Mouse (Mus musculus) telencephalon, adult 2 months (tissue): ENCODE measurements at regions not wholly inside any gene's neighbourhood (a gene's known extent, or its start where the extent isn't known, plus 50 kb on each side); places are given as distances from the start of the nearest gene placed in this dataset.

ENCODE experiments used
- DNase-seq: peaks from one replicate; pipeline ENCODE4 v3.0.0-alpha.2; 2011; ENCODE audit warnings: low read depth, low spot score

DNA sequence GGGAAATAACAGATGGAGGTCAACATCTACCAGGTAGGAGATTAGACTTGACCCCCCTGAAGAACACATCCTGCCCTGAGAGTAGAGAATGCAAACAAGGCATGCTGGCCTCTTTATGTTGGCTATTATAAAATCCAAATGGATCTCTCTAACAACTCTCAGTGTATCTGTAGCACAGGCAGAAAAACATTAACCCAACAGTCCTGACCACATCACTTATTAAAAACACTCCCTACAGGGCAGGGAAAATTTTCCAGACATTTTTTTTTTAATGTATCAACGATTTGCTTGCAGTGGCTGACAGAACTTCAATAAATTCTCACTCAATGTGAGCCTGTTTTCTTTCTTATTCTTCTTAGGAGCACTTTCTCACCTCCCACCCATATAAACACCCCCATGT lies 511.4 kb downstream of the Cdk5rap2 start:
- DNase-seq = no peak

DNA sequence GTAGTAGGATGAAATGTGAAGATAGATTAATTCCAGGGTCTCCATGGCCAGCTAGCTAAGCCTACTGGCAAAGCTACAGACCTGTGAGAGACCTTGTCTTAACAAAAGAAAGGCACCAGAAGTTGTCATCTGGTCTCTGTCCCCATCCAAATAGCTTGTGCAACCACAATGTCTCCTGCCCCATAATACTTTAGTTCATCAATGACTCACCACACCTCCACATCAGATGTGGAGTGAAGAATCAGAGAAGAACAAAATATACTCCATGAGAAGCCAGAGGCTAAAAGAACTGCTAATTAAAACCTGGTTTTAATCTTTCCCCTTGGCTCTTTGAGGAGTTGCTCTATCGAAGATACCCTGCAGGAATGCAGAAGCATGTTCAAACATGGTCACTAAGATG lies 514.1 kb downstream of the Cdk5rap2 start:
- DNase-seq = no peak

DNA sequence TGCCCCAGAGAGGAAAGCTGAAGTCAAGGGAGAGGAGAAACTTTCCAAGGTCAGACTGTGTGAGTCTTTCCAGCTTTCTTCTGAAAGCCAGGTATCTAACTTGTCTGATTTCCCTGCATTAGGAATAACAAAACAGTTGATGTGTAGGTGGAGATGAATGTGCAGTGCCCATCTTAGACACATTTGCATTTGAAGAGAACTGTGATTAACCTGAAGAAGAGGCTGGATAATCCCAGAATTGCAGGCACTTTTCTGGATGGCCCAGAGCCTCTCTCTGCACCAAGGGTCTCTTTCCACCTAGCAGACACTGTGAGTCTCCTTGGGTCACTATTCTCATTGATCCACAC lies 517.4 kb downstream of the Cdk5rap2 start:
- DNase-seq = no peak

DNA sequence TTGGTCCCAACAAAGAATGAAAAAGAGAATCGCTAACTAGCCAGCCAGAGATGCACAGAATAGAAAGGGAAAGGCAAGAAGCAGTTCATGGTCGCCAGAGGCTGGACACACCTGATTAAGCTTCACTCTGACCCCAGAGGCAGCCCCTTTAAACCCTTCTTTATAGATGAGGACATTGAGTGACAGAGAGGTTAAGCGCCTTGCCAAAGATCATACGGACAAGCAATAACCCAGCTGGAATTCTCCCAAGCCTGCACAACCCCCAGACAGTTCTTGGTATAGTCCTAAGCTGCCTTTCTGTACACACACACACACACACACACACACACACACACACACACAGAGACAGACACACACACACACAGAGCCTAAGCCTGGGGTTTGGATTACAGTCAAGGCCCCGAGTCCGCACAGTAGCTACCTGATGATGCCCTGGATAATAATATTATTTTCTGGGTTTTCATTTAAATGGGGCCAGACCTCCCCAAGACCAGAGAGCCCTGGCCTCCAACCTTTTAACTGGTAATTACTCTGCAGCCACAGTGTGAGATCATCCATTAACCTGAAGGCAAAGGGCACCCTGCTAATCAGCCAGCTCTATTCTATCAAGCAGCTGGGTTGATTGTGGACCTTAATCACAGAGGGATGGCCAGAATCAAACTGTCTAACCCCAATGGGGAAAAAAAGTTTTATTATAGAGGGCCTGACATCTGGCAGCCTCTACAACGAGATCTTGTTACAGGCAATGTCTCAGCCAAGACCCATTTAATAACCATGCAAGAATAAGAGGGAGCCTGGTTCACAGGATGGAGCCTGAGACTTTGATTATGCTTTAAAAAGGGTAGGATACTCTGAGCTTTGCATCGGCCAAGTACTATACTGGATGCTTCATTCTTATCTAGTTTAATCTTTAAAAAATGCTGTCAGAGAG lies 518.1 kb downstream of the Cdk5rap2 start:
- DNase-seq = no peak

DNA sequence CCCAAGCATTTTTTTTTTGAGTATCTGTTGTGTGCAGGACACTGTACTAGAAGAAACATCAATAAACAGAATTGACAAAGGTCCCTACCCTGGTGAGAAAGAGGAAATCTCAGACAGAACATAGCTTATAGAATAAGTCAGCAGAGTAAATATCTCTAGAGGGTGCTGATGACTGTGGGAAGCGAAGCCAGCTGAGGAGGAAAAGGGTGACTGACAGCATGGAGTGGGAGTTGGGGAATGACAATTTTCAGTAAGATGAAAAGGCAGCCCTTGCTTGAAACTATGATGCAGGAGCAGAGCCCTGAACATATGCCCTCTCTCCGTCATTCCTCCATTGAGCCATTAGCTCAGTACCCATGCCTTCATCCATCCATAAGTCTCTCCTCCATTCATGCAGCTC lies 519.6 kb downstream of the Cdk5rap2 start:
- DNase-seq = peak; percentile 29

DNA sequence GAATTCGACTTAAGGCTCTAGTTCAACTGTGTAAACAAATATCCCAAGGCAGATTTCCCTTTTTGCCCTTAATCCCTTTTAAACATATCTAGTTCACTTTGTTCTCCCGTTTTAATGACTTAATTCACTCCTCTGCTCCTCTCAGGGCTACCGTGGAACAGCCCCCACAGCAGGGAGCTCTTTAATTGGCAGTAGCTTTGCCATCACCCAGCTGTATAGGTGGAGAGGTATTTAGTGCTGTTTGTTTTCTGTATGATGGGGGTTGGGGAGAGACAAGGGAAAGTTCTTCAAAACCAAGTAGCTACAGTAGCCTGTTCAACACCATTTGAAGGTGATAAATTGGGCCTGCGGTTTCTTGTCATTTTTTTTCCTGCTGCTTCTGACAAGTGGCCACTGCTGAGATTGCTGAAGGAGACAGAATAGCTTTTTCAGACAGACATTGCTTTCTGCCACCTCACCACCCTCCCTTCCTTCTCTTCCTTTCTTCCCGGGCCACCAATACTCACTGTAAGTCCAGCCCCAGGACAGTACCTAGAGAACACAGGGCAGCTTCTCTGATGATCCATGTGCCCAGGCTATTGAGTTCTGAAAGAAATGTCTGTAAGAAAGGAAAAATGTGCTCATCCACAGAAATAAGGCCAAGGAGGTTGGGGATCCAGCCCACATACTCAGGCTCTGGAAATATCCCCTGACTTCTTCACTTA lies 520.2 kb downstream of the Cdk5rap2 start:
- DNase-seq = no peak

DNA sequence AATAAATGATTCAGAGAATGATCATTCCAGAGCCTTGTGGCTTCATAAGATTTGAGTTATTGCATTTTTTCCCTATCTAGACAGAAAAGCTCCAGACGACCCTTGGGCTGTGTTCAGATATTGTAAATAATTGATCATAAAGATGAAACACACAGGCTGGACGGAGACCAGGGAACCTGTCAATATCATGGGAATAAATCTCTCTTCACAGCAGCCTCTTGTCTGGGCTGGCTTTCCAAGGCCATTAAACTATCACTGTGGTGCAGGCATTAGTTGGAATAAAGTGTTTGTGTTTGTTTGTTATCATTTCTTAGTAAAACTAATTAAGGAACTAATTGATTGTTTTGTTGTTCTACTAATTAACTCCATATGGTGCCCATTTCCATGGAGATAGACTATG lies 533.5 kb downstream of the Cdk5rap2 start:
- DNase-seq = no peak

DNA sequence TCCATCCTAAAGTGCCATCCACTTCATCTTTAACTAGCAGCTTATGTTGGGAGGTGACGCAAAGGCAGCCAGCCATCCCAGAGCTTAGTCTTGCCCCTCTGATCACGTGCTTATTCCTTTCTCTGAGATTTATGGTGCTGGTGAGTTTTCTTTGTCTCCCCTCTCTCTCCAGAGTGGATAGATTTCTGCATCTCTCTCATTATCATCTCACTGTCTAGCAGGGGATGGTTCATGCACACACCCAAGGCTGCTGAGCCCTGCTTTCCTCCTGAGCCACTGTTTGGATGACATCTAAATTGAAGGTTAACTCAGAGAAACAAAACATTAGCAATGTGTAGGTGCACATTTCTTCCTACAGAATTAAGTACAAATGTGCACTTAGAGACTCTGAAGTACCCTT lies 539.6 kb downstream of the Cdk5rap2 start:
- no peak for DNase-seq

DNA sequence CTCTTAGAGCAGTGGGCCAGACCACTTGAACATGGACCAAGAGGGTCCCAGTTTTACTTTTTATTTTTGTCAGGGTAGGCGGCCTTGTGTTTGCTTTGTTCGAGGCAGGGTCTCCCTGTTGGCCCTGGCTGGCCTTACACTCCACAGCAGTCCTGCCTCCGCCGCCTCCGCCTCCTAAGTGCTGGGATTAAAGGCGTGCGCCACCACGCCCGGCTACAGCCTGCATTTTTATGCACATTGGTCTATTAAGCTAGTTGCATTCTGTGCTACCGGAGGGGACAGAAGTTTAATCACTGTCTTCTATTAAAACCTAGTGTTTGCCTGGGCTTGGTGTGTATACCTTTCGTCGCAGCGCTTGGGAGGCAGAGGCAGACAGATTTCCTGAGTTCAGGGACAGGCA lies 555.2 kb downstream of the Cdk5rap2 start:
- no peak for DNase-seq

DNA sequence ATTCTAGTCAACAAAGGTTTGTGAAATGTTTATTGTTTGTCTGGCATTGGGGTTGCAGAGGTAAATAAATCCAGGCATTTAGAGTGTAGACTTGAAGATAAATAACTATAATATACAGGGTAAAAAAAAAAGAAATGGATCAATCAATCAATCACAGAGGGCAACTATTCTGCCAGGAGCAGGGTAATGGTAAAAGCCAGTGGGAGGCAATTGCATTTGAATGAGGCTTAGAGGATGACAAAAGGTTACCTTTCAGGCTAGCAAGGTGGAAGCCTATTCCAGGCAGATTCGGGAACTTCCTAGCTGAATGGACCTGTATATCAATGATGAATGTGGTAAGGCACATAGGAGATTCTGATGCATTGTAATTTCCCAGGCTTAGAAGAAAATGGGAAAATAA lies 557.6 kb downstream of the Cdk5rap2 start:
- no peak for DNase-seq

DNA sequence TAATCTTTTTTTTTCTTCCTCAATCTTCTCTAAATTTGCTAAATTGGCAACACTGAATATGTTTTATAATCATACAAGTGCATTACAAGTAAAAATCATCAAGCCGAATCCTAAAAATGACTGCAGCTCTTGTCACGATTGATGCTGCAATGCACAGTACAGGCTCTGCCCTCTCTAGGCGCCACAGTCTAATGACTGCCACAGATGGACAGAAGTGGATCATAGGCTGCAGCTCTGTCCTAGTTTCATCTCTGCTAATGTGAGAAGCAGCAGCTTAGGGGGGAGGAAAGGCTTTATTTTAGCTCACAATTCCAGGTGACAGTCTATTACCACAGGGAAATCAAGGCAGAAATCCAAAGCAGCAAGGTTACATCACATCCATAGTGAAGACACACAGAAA lies 560.8 kb downstream of the Cdk5rap2 start:
- peak; percentile 24 for DNase-seq

DNA sequence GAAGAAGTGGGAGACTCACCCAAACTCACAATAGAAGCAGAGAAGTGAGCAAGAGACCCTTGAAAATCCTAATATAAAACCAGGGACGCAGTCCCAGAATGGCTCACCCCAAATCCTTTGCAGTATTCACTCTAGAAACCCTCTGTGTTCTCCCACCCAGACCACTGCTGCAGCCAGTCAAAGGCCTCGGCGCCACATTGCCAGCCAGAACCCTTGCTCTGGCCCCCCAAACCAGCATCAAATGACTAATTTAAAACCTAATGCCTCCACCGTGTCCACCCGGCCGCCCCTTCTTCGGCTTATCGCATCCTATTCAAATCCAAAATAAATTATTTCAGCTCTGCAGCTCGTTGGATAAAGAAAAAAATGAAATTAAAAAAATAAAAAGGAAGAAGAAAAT lies 570.4 kb downstream of the Cdk5rap2 start:
- DNase-seq = no peak

DNA sequence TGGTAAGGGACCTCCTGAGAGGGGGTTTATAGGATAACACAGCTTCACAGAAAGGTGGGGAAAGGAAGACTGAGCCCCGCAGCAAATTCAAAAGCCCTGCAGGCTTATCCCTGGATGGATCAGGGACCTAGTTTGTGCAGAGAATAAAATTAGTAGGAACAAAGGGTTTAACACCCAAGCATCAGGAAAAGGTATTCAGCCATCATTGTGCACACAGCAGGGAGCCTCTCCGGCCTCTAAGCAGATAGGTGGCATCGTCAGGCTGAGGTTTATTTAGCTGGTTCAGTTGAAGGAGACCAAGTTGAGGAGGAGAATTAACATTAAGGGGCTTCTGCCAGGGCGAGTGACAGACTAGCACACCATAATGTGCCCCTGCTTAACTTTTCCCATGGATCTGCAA lies 571.3 kb downstream of the Cdk5rap2 start:
- no peak for DNase-seq

DNA sequence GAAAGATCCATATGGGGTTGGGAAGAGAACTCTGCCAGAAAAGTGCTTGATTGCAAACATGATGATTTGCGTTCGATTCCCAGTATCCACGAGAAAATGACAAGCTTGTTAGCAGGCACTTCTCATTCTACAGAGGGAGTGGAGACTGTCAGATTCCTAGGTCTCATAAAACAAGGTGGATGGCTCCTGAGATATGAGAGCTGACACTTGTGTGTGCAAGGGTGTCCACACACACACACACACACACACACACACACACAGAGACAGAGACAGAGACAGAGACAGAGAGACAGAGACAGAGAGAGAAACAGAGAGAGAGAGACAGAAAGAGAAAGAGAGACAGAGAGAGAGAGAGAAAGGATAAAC lies 585.4 kb downstream of the Cdk5rap2 start:
- DNase-seq = no peak

DNA sequence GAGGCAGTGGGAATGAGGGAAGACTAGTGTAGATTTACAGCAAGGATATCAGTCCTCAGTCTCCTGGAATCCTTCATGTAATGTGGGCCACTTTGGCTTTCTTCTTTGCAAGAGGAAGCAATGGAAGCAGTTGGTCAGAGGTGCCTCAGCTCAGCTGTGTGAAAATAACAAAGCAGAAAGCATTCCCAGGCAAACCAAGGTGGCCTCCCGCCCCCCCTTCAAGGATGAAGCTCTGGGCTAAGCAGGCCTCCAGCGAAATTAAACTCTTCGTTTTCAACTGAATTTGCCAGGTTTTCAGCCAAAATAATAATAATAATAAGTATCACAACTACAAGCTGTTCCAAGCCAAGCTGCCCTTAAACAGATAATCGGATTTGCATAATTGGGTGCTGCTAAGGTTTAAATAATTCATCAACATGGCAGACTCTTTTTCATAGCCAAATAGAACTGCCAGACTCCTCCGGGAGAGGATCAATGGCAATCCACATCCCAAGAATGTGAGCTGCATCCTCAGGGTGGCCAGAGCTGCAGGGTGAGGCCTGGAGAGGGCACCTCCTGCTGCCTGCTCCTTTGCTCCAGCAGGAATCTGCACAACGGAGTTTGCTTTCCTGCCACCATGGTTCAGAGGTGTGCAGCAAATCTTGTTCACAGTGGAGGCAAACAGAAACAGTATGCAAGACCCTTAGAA lies 585.9 kb downstream of the Cdk5rap2 start:
- no peak for DNase-seq

DNA sequence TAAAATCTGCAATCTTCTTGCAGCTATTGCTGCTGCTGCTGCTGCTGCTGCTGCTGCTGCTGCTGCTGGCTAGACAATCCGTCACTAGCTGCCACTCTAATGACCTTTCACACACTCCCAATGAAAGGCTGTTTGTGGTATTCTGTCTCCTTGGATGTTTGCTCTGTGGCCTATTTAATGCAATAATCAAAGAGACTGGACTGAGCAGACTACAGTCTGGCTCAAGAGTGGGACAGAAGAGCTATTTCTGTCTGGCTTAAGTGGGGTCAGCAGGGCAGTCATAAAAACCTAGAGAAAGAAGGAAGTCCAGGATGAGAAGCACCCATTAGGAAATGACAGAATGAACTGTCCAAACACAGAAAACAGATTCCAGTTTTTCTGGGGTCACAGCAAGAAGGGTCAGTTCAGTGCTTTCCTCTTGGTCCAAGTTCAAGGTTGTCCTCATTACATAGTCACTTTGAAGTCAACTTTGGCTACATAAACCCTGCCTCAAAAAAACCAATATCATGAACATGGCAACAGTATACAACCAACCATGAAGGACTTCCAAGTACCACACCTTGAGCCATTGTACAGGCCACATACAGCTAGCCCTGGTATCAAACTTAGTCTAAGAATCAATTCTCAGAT lies 586.8 kb downstream of the Cdk5rap2 start:
- DNase-seq = no peak

DNA sequence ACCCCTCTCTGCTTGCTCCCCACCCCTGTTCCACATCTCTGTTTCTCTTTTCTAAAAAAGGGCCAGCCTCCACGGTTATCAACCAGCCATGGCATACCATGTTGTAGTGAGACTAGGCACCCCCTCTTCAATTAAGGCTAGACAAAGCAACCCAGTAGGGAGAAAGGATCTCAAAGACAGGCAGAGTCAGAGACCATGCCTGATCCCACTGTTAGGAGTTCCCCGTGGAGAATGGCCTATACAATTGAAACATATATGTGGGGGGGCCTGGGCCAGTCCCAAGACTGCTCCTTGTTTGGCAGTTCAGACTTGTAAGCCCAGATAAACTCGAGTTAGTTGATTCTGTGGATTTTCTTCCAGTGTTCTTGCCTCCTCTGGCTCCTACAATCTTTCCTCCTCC lies 591.4 kb downstream of the Cdk5rap2 start:
- no peak for DNase-seq

DNA sequence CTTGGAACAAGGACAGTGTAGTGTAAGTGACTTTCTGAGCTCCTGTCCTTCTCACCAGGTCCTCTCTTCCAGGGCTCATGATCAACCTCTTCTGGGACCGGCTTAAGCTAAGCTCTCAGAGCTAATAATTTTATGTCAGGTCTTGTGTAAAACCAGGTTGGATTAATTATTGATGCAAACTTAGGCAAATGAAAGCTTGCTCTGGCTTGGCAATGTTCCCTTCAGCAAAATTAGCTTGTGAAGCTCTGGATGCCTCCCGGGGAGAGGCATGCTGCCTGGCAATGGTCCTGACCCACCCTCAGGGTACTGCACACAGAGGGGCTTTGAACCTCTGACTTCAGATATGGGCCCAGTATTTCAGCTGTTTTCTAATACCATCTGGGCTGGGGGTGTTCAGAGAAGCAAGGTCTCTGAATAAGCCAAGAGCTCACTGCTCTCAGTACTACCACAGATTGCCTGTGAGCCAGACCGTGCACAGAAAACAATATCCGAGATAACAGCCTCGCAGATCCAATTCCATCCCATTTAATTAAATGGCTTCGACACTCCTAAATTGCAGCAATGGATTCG lies 624.7 kb downstream of the Cdk5rap2 start:
- DNase-seq = no peak

DNA sequence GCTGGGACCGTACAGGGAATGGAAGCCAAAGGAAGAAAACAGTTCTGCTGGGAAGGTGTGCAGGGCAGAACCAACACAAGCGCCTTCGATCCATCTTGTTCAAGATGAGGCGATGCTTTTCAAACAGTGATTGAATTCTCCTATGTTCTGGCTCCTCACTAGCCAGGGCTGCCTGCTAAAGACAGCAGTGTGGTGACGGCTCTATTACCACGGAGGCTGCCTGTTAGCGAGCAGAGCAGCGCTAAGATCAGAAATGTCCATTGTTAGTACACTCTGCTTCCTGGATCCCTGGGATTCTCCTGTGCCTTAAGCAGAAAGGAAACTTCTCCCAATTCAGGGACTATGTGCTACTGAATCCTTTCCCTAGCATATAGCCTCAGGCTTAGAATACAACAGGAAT lies 629.0 kb downstream of the Cdk5rap2 start:
- DNase-seq = no peak

DNA sequence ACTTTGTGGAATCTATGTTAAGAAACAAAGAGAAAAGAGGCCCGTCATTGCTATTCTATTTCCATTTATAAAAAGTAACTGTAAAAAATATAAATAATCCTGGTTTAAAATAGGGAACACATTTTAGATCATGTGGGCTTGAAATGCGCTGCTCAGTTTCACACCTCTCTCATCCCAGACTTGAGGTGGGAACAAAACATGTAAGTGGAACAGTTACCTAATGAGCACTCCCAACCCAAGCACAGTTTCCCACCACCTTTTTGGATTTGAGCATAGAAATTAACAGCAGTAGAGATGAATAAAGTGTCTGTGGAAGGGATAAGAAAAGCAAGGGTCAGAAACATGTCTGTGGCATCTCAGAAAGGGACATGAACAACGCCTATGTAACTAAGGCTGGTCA lies 648.4 kb downstream of the Cdk5rap2 start:
- peak; percentile 83 for DNase-seq

DNA sequence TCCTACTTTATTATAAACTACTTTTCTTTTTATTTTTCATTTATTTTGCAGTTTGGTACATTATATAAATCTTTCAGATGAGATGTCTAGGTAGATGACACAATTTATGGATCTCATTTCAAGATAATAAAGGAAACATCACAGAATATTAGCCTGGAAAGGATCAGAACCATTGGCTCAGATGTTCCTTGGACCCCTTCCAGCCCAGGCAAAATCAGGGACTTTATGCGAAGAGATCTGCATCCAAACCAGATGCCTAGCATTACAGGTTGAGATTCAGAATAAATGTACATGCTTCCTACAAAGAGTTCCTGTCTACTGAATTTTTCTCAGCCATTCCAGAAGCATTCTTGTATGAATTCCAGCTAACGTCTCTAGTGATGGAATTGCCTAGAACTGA lies 650.6 kb downstream of the Cdk5rap2 start:
- no peak for DNase-seq

DNA sequence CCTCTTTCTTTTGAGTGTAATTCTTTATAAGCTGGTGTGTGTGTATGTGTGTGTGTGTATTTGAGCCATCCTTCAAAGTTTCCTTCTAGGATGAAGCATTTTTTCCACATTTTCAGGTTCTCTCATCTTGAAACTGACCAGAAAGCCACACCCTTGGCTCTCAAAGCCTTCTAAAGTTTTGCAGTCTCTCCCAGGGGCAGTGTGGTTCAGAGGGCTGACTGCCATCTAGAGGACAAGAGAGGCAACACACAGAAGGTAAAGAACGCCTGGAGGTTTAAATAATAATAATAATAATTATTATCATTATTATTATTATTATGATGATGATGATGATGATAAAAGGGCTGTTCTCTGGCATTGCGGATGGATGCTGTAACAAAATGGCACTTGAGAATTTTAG lies 655.7 kb downstream of the Cdk5rap2 start:
- no peak for DNase-seq
